Mouse (Mus musculus) macrophage (primary cell): Measurements from ENCODE around the gene Spem1. TPM values are rescaled to one million over a fixed set of nuclear protein-coding genes. Genes with fewer than 3 reads are reported as not detected.

ENCODE experiments used
- H3K27ac ChIP-seq: fragments of 350-480 bp; formaldehyde crosslinking; 2 replicates; pipeline ENCODE4 v1.9.0; 2021
- H3K36me3 ChIP-seq: fragments of 350-480 bp; formaldehyde crosslinking; 2 replicates; pipeline ENCODE4 v1.9.0; 2021; ENCODE audit errors: inconsistent target
- H3K4me3 ChIP-seq: fragments of 350-480 bp; formaldehyde crosslinking; 2 replicates; pipeline ENCODE4 v1.9.0; 2021; ENCODE audit errors: inconsistent target
- H3K79me2 ChIP-seq: fragments of 350-480 bp; formaldehyde crosslinking; 2 replicates; pipeline ENCODE4 v1.9.0; 2021; ENCODE audit errors: inconsistent target
- WGBS: methylation state at CpG from one replicate; pipeline ENCODE4 v1.1.7; 2026; ENCODE audit warnings: inconsistent platforms; ENCODE audit not compliant: missing documents; 5-methylcytosine and 5-hydroxymethylcytosine counted together
- polyA plus RNA-seq: library from polyadenylated mRNA; stranded (reverse); fragments of 250-400 nt; gene quantifications from 3 replicates; pipeline ENCODE4 v1.2.4, GENCODE M21; 2018; ENCODE audit warnings: inconsistent platforms

Spem1 gene
- polyA plus RNA-seq, 1 experiment from 2014 or later: not detected

GRCm38 (mm10) chr11:69776488-69776887 lies 45.5 kb downstream of the Spem1 start:
- peaks cover 14% of the 10 kb centered on the region; the same call in 1 of the 2 replicates for H3K36me3 ChIP-seq
- no peak overlapping the region for H3K4me3 ChIP-seq
- no peaks in the 10 kb centered on the region; the same call in 1 of the 2 replicates for H3K79me2 ChIP-seq
- no peak overlapping the region for H3K27ac ChIP-seq
- whole genome bisulfite sequencing: 90% methylated on average over 19 of the region's 20 CpGs

- WGBS: 93% methylated on average over 10 of the region's 10 CpGs
- peaks cover 14% of the 10 kb centered on the region; the same call in 1 of the 2 replicates for H3K36me3 ChIP-seq
- H3K79me2 ChIP-seq: peaks cover 3% of the 10 kb centered on the region
- H3K27ac ChIP-seq: no peak overlapping the region
- no peak overlapping the region for H3K4me3 ChIP-seq
Observed at GRCm38 (mm10) chr11:69775716-69776115, 46.3 kb downstream of the Spem1 start.

GRCm38 (mm10) chr11:69774961-69775360 lies 47.0 kb downstream of the Spem1 start:
- Histone ChIP-seq H3K4me3 (no peak overlapping the region), H3K79me2 (peaks cover 10% of the 10 kb centered on the region), H3K36me3 (peaks cover 14% of the 10 kb centered on the region; the same call in 1 of the 2 replicates), H3K27ac (no peak overlapping the region)
- WGBS: 63% methylated on average over 5 of the region's 5 CpGs

Other genes starting within 250 kb of the Spem1 start
- 4.4 to 5.0 TPM (median 5.0 TPM) in 3 replicates for gene Wrap53, start 241.9 kb downstream of the Spem1 start, polyA plus RNA-seq
- 32.6 to 59.9 TPM (median 52.5 TPM) in 3 replicates for gene Trp53, start 241.8 kb downstream of the Spem1 start, polyA plus RNA-seq
- gene Atp1b2, start 216.2 kb downstream of the Spem1 start, polyA plus RNA-seq: not detected in 3 replicates
- gene Shbg, start 204.3 kb downstream of the Spem1 start, polyA plus RNA-seq: not detected in 3 replicates
- 1.6 to 2.2 TPM (median 1.6 TPM) in 3 replicates for gene Sat2, start 200.2 kb downstream of the Spem1 start, polyA plus RNA-seq
- 36.0 to 36.7 TPM (median 36.3 TPM) in 3 replicates for gene Fxr2, start 189.2 kb downstream of the Spem1 start, polyA plus RNA-seq
- 0.46 TPM in 1 of 3 replicates, not detected in the others for gene Sox15, start 166.9 kb downstream of the Spem1 start, polyA plus RNA-seq
- gene Mpdu1, start 159.5 kb downstream of the Spem1 start, polyA plus RNA-seq: 81.7 to 90.9 TPM (median 89.2 TPM) in 3 replicates
- 3,562 to 8,261 TPM (median 3,776 TPM) in 3 replicates for gene Cd68, start 156.0 kb downstream of the Spem1 start, polyA plus RNA-seq
- 683 to 1,306 TPM (median 693 TPM) in 3 replicates for gene Eif4a1, start 149.8 kb downstream of the Spem1 start, polyA plus RNA-seq
- 57.8 to 99.6 TPM (median 77.5 TPM) in 3 replicates for gene Senp3, start 140.1 kb downstream of the Spem1 start, polyA plus RNA-seq
- 16.4 to 43.4 TPM (median 40.3 TPM) in 3 replicates for gene Tnfsf13, start 136.4 kb downstream of the Spem1 start, polyA plus RNA-seq
- 89.2 to 140 TPM (median 130 TPM) in 3 replicates for gene Tnfsf12, start 126.3 kb downstream of the Spem1 start, polyA plus RNA-seq
- 25.2 to 36.9 TPM (median 25.5 TPM) in 3 replicates for gene Tnfsfm13, start 126.1 kb downstream of the Spem1 start, polyA plus RNA-seq
- 63.4 to 133 TPM (median 79.6 TPM) in 3 replicates for gene Polr2a, start 63.5 kb downstream of the Spem1 start, polyA plus RNA-seq
- not detected in 3 replicates for gene Slc35g3, start 60.2 kb downstream of the Spem1 start, polyA plus RNA-seq
- 11.6 to 17.8 TPM (median 12.0 TPM) in 3 replicates for gene Zbtb4, start 56.3 kb downstream of the Spem1 start, polyA plus RNA-seq
- not detected in 3 replicates for gene Chrnb1, start 26.2 kb downstream of the Spem1 start, polyA plus RNA-seq
- gene Fgf11, start 20.3 kb downstream of the Spem1 start, polyA plus RNA-seq: 0.69 to 2.7 TPM (median 2.3 TPM) in 3 replicates
- gene Tmem102, start 16.6 kb downstream of the Spem1 start, polyA plus RNA-seq: not detected in 3 replicates
- not detected in 3 replicates for gene Gm39566, start 6.9 kb downstream of the Spem1 start, polyA plus RNA-seq
- not detected in 3 replicates for gene Spem2, start 3.7 kb downstream of the Spem1 start, polyA plus RNA-seq
- 0.80 to 2.1 TPM (median 1.0 TPM) in 3 replicates for gene Nlgn2, start 15.6 kb upstream of the Spem1 start, polyA plus RNA-seq
- 71.2 to 302 TPM (median 269 TPM) in 3 replicates for gene Tmem256, start 16.3 kb upstream of the Spem1 start, polyA plus RNA-seq
- gene Plscr3, start 24.2 kb upstream of the Spem1 start, polyA plus RNA-seq: 23.8 to 38.1 TPM (median 36.6 TPM) in 3 replicates
- gene Tnk1, start 36.5 kb upstream of the Spem1 start, polyA plus RNA-seq: not detected in 3 replicates
- gene Tmem95, start 55.8 kb upstream of the Spem1 start, polyA plus RNA-seq: not detected in 3 replicates
- 4.3 to 5.6 TPM (median 5.5 TPM) in 3 replicates for gene Kctd11, start 59.2 kb upstream of the Spem1 start, polyA plus RNA-seq
- 0.54 to 0.68 TPM (median 0.62 TPM) in 3 replicates for gene Acap1, start 73.4 kb upstream of the Spem1 start, polyA plus RNA-seq
- not detected in 3 replicates for gene 2810408A11Rik, start 78.8 kb upstream of the Spem1 start, polyA plus RNA-seq
- gene Neurl4, start 78.9 kb upstream of the Spem1 start, polyA plus RNA-seq: 14.9 to 19.2 TPM (median 15.6 TPM) in 3 replicates
- gene Gps2, start 91.7 kb upstream of the Spem1 start, polyA plus RNA-seq: 48.3 to 74.1 TPM (median 49.3 TPM) in 3 replicates
- 339 to 874 TPM (median 348 TPM) in 3 replicates for gene Eif5a, start 99.8 kb upstream of the Spem1 start, polyA plus RNA-seq
- not detected in 3 replicates for gene Ybx2, start 113.6 kb upstream of the Spem1 start, polyA plus RNA-seq
- 0.13 to 0.50 TPM in 2 of 3 replicates, not detected in the other for gene Slc2a4, start 126.0 kb upstream of the Spem1 start, polyA plus RNA-seq
- not detected in 3 replicates for gene Cldn7, start 142.6 kb upstream of the Spem1 start, polyA plus RNA-seq
- gene Ctdnep1, start 159.0 kb upstream of the Spem1 start, polyA plus RNA-seq: 102 to 235 TPM (median 115 TPM) in 3 replicates
- 29.9 to 51.5 TPM (median 43.1 TPM) in 3 replicates for gene Elp5, start 160.3 kb upstream of the Spem1 start, polyA plus RNA-seq
- gene Gabarap, start 169.0 kb upstream of the Spem1 start, polyA plus RNA-seq: 791 to 1,264 TPM (median 1,032 TPM) in 3 replicates
- 62.4 to 122 TPM (median 77.3 TPM) in 3 replicates for gene Phf23, start 173.6 kb upstream of the Spem1 start, polyA plus RNA-seq
- 10.8 to 21.7 TPM (median 11.8 TPM) in 3 replicates for gene Dvl2, start 178.4 kb upstream of the Spem1 start, polyA plus RNA-seq
- gene Acadvl, start 193.2 kb upstream of the Spem1 start, polyA plus RNA-seq: 31.8 to 39.7 TPM (median 37.2 TPM) in 3 replicates
- gene Dlg4, start 194.8 kb upstream of the Spem1 start, polyA plus RNA-seq: 4.4 to 6.6 TPM (median 4.6 TPM) in 3 replicates
- not detected in 3 replicates for gene Asgr1, start 231.9 kb upstream of the Spem1 start, polyA plus RNA-seq